Mouse (Mus musculus) limb, embryonic 14.5 days (tissue): ENCODE measurements around the gene Dyrk1a. TPM values are rescaled to one million over a fixed set of nuclear protein-coding genes. Genes with fewer than 3 reads are reported as not detected.

Experiments
- ATAC-seq: fragments of 200-750 bp; cut with Nextera tagmentation; 2 replicates; pipeline ENCODE4 v1.8.0; 2017; ENCODE audit warnings: low read depth, moderate number of reproducible peaks, moderate TSS enrichment; ENCODE audit not compliant: low FRiP score
- DNase-seq: peaks from one replicate; pipeline ENCODE4 v3.0.0-alpha.2; 2015; ENCODE audit warnings: low spot score
- H3K27ac ChIP-seq: fragments of 300-500 bp; sonication (generic); replicated peaks from 2 replicates; pipeline ENCODE4 v1.5.1; 2014; ENCODE audit warnings: low read depth, mild to moderate bottlenecking, low read length, moderate library complexity, mixed read lengths
- H3K27me3 ChIP-seq: fragments of 300-500 bp; sonication (generic); 2 replicates; pipeline ENCODE4 v1.6.1; 2014; ENCODE audit warnings: low read length, mixed read lengths; ENCODE audit not compliant: control insufficient read depth, insufficient read depth
- H3K36me3 ChIP-seq: fragments of 300-500 bp; sonication (generic); 2 replicates; pipeline ENCODE4 v1.6.1; 2014; ENCODE audit warnings: mild to moderate bottlenecking, low read length, moderate library complexity, mixed read lengths; ENCODE audit not compliant: control insufficient read depth, insufficient read depth
- H3K4me1 ChIP-seq: fragments of 300-500 bp; sonication (generic); 2 replicates; pipeline ENCODE4 v1.6.1; 2014; ENCODE audit warnings: antibody characterized with exemption, low read length, mixed read lengths; ENCODE audit not compliant: control insufficient read depth, insufficient read depth
- H3K4me2 ChIP-seq: fragments of 300-500 bp; sonication (generic); replicated peaks from 2 replicates; pipeline ENCODE4 v1.6.1; 2014; ENCODE audit warnings: low read depth, mild to moderate bottlenecking, low read length, moderate library complexity; ENCODE audit not compliant: severe bottlenecking
- H3K4me3 ChIP-seq: fragments of 300-500 bp; sonication (generic); replicated peaks from 2 replicates; pipeline ENCODE4 v1.5.1; 2014; ENCODE audit warnings: low read length
- H3K9ac ChIP-seq: fragments of 300-500 bp; sonication (generic); 2 replicates; pipeline ENCODE4 v1.6.1; 2014; ENCODE audit warnings: mild to moderate bottlenecking, low read depth, low read length, moderate library complexity; ENCODE audit not compliant: severe bottlenecking
- H3K9me3 ChIP-seq: fragments of 300-500 bp; sonication (generic); 2 replicates; pipeline ENCODE4 v1.6.1; 2016; ENCODE audit warnings: low read length; ENCODE audit not compliant: control insufficient read depth
- POLR2A ChIP-seq: fragments of 200-500 bp; IDR thresholded peaks from 2 replicates; pipeline ENCODE4 v1.8.0; 2012; ENCODE audit warnings: inconsistent platforms, mild to moderate bottlenecking, moderate library complexity, borderline replicate concordance; ENCODE audit not compliant: insufficient read depth, insufficient read length; ENCODE audit errors: extremely low read depth
- WGBS: fragments of 180-500 bp; shearing (Covaris S2); extraction: QIAGEN DNeasy Blood & Tissue Kit; methylation state at CpG from one replicate; pipeline ENCODE4 v1.1.7; 2014; 5-methylcytosine and 5-hydroxymethylcytosine counted together
- polyA plus RNA-seq, 2 experiments: library from polyadenylated mRNA; depleted of rRNA in 1 of 2; stranded (reverse) in 1 of 2; unstranded in 1 of 2; fragments of >200 nt; fragmentation: Nextera tagmentation in 1 of 2; extraction: Ambion mirVana in 1 of 2; gene quantifications; 2 replicates each; pipeline versions ENCODE4 v1.2.1 to v1.2.3; 2012 to 2014

Gene Dyrk1a
- polyA plus RNA-seq, 2 experiments = 12.3 to 35.0 TPM

- no peak overlapping the region for H3K4me2 ChIP-seq
- peaks cover 53% of the 10 kb centered on the region for H3K4me1 ChIP-seq
- no peak overlapping the region for H3K4me3 ChIP-seq
- no peaks in the 10 kb centered on the region for H3K27me3 ChIP-seq
- 100% methylated on average over 1 of the region's 1 CpGs for WGBS
- no peak overlapping the region for H3K9ac ChIP-seq
- no peaks in the 10 kb centered on the region for H3K36me3 ChIP-seq
- DNase-seq (no peak), ATAC-seq (no peak)
- no peak for TF ChIP-seq POLR2A
- no peak overlapping the region for H3K27ac ChIP-seq
- no peaks in the 10 kb centered on the region for H3K9me3 ChIP-seq
Observed at GRCm38 (mm10) chr16:94590214-94590613, 20.4 kb downstream of the Dyrk1a start.

GRCm38 (mm10) chr16:94590977-94591376 is 21.2 kb downstream of the Dyrk1a start:
- H3K27ac ChIP-seq = no peak overlapping the region
- H3K27me3 ChIP-seq = no peaks in the 10 kb centered on the region
- no peaks in the 10 kb centered on the region for H3K36me3 ChIP-seq
- 82% methylated on average over 8 of the region's 8 CpGs for WGBS
- H3K4me3 ChIP-seq = no peak overlapping the region
- no peaks in the 10 kb centered on the region for H3K9me3 ChIP-seq
- ATAC-seq (no peak), DNase-seq (no peak)
- H3K4me2 ChIP-seq = no peak overlapping the region
- H3K4me1 ChIP-seq = peaks cover 48% of the 10 kb centered on the region
- no peak for TF ChIP-seq POLR2A
- H3K9ac ChIP-seq = no peak overlapping the region

- Histone ChIP-seq H3K4me1 (peaks cover 42% of the 10 kb centered on the region), H3K27ac (no peak overlapping the region), H3K36me3 (no peaks in the 10 kb centered on the region), H3K4me3 (no peak overlapping the region), H3K27me3 (no peaks in the 10 kb centered on the region), H3K9me3 (no peaks in the 10 kb centered on the region), H3K9ac (no peak overlapping the region), H3K4me2 (no peak overlapping the region)
- WGBS = 76% methylated on average over 3 of the region's 3 CpGs
- TF ChIP-seq POLR2A = no peak
- DNase-seq (no peak), ATAC-seq (no peak)
Observed at GRCm38 (mm10) chr16:94591536-94591935, 21.7 kb downstream of the Dyrk1a start.

DNA sequence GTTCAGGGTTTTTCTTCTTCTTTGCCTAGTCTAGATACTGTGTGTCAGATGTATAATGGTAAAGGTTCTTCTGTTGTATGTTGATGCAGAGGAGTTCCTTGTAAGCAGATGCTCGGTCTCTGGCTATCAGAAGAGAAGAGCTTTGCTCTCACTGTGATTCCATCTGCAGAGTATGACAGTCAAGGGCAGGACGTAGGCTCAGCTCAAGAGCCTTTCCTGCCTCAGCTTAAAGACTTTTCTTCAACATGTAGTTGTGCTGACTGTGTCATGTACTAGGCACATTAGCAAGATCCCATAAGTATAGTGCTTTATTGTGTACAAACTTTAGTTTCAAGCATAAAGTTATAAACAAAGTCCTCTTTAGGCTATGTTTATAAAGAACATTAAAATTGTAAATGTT is 26.8 kb downstream of the Dyrk1a start:
- H3K9me3 ChIP-seq = no peaks in the 10 kb centered on the region
- 81% methylated on average over 2 of the region's 2 CpGs for WGBS
- no peaks in the 10 kb centered on the region for H3K36me3 ChIP-seq
- ATAC-seq (no peak), DNase-seq (no peak)
- H3K4me1 ChIP-seq = peaks cover 21% of the 10 kb centered on the region
- no peak overlapping the region for H3K4me3 ChIP-seq
- H3K27ac ChIP-seq = no peak overlapping the region
- no peaks in the 10 kb centered on the region for H3K27me3 ChIP-seq
- H3K4me2 ChIP-seq = no peak overlapping the region
- TF ChIP-seq POLR2A = no peak
- H3K9ac ChIP-seq = no peak overlapping the region

- Histone ChIP-seq H3K9ac (no peak overlapping the region), H3K36me3 (no peaks in the 10 kb centered on the region), H3K4me2 (no peak overlapping the region), H3K4me1 (peaks cover 24% of the 10 kb centered on the region), H3K4me3 (no peak overlapping the region), H3K27me3 (no peaks in the 10 kb centered on the region), H3K27ac (no peak overlapping the region), H3K9me3 (no peaks in the 10 kb centered on the region)
- DNase-seq = no peak
- no peak for TF ChIP-seq POLR2A
- no peak for ATAC-seq
- 43% methylated on average over 1 of the region's 1 CpGs for WGBS
Observed at GRCm38 (mm10) chr16:94597640-94598039, 27.8 kb downstream of the Dyrk1a start.

DNA sequence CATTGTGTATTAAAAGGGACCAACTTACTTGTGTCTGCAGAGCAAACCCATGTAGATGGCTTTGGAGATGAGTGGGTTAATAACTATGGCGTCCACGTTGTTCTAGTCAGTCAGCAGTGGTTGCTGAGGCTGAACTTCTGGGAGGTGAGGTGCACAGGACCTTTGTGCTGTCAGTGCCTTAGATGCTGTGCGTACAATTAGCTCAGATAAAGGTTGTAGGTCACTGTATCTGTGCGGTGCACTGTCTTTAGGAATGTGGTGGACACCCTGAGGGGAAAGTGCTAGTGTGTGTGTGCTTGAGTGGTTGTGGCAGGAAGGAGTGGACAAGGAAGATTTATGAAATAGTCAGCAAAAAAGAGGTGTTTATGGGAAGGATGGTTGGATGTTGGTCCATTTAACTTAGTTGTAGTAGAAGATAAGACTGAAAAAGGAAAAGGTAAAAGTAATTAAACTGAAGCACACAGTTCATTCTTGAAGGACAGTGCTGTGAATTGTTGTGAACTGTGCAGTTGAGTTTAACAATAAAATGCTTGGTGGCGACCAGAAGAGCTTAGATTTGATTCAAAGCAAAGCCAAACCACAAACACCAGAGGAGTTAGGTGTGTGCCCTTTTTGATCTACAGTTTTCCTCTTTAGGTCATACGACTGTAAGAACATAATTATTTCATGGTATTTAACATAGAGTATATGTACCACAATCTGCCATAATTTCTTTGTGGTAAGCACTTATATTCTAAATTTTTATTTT is 30.3 kb downstream of the Dyrk1a start:
- Histone ChIP-seq H3K27me3 (no peaks in the 10 kb centered on the region), H3K4me1 (peaks cover 34% of the 10 kb centered on the region), H3K36me3 (no peaks in the 10 kb centered on the region), H3K9me3 (no peaks in the 10 kb centered on the region), H3K4me2 (no peak overlapping the region), H3K4me3 (no peak overlapping the region), H3K9ac (no peak overlapping the region), H3K27ac (no peak overlapping the region)
- DNase-seq (no peak), ATAC-seq (no peak)
- WGBS = 40% methylated on average over 6 of the region's 6 CpGs
- no peak for TF ChIP-seq POLR2A
